Mouse (Mus musculus) ES-Bruce4 (cell line): Measurements from ENCODE around the gene Plcl1. TPM values are rescaled to one million over a fixed set of nuclear protein-coding genes. Genes with fewer than 3 reads are reported as not detected.
"Not testable (repeated sequence)": the region's sequence is repeated elsewhere in the genome, so short reads cannot be mapped to it uniquely, and the experiment has no call there.

Experiments used
- H3K27ac ChIP-seq: 2 replicates; pipeline ENCODE4 v1.5.1; 2012; ENCODE audit warnings: low read length, inconsistent platforms; ENCODE audit not compliant: insufficient read depth
- H3K27me3 ChIP-seq: 2 replicates; pipeline ENCODE4 v1.6.1; 2012; ENCODE audit warnings: mild to moderate bottlenecking, low read length, inconsistent platforms; ENCODE audit not compliant: control insufficient read depth, poor library complexity, insufficient read depth, severe bottlenecking
- H3K36me3 ChIP-seq: 2 replicates; pipeline ENCODE4 v1.6.1; 2012; ENCODE audit warnings: inconsistent platforms, mild to moderate bottlenecking, low read length, moderate library complexity; ENCODE audit not compliant: control insufficient read depth, poor library complexity, insufficient read depth, severe bottlenecking
- H3K4me1 ChIP-seq: one replicate; pipeline ENCODE4 v1.8.1; 2011; ENCODE audit warnings: low read length; ENCODE audit not compliant: control insufficient read depth, insufficient read depth
- H3K4me3 ChIP-seq: 2 replicates; pipeline ENCODE4 v1.5.1; 2011; ENCODE audit warnings: low read depth, mild to moderate bottlenecking, low read length
- H3K9ac ChIP-seq: 2 replicates; pipeline ENCODE4 v1.6.1; 2012; ENCODE audit warnings: low read depth, mild to moderate bottlenecking, inconsistent platforms; ENCODE audit not compliant: poor library complexity, severe bottlenecking
- H3K9me3 ChIP-seq: replicated peaks from 2 replicates; pipeline ENCODE4 v1.6.1; 2012; ENCODE audit warnings: mild to moderate bottlenecking, low read length, inconsistent platforms; ENCODE audit not compliant: control insufficient read depth, poor library complexity, insufficient read depth, severe bottlenecking
- CTCF ChIP-seq: IDR thresholded peaks from one replicate; pipeline ENCODE4 v1.8.1; 2011; ENCODE audit warnings: low read depth, low read length
- EP300 ChIP-seq: IDR thresholded peaks from 2 replicates; pipeline ENCODE4 v1.6.1; 2011; ENCODE audit warnings: low read depth, low read length; ENCODE audit not compliant: insufficient read depth
- POLR2A ChIP-seq: IDR thresholded peaks from one replicate; pipeline ENCODE4 v1.8.1; 2011; ENCODE audit warnings: low read length; ENCODE audit not compliant: insufficient read depth
- polyA plus RNA-seq: library from polyadenylated mRNA; stranded (reverse); fragments of >200 nt; gene quantifications from 2 replicates; pipeline ENCODE4 v1.2.4, GENCODE M21; 2011; ENCODE audit warnings: low read depth; ENCODE audit not compliant: missing spikeins, insufficient read depth, insufficient read length

Plcl1 gene
- polyA plus RNA-seq, 1 experiment = 0.52 TPM

GRCm38 (mm10) chr1:55500981-55501682, 95.4 kb downstream of the Plcl1 start:
- Histone ChIP-seq H3K4me3 (no peak overlapping the region), H3K9ac (no peak overlapping the region), H3K9me3 (no peaks in the 10 kb centered on the region), H3K27ac (no peak overlapping the region), H3K4me1 (no peaks in the 10 kb centered on the region), H3K27me3 (no peaks in the 10 kb centered on the region), H3K36me3 (no peaks in the 10 kb centered on the region)
- TF ChIP-seq EP300 = no peak
- no peak for TF ChIP-seq POLR2A
- TF ChIP-seq CTCF = no peak

GRCm38 (mm10) chr1:55505811-55506210, 100.1 kb downstream of the Plcl1 start:
- Histone ChIP-seq H3K9me3 (no peaks in the 10 kb centered on the region), H3K27me3 (no peaks in the 10 kb centered on the region), H3K4me3 (no peak overlapping the region), H3K4me1 (no peaks in the 10 kb centered on the region), H3K9ac (no peak overlapping the region), H3K36me3 (no peaks in the 10 kb centered on the region), H3K27ac (no peak overlapping the region)
- TF ChIP-seq EP300 = no peak

- Histone ChIP-seq H3K4me3 (no peak overlapping the region), H3K9ac (no peak overlapping the region), H3K27ac (no peak overlapping the region), H3K9me3 (no peaks in the 10 kb centered on the region), H3K36me3 (no peaks in the 10 kb centered on the region), H3K4me1 (no peaks in the 10 kb centered on the region), H3K27me3 (no peaks in the 10 kb centered on the region)
- TF ChIP-seq POLR2A = no peak
- TF ChIP-seq EP300 = no peak
- no peak for TF ChIP-seq CTCF
Measured at GRCm38 (mm10) chr1:55507061-55507460, 101.3 kb downstream of the Plcl1 start.

GRCm38 (mm10) chr1:55509587-55509986, 103.9 kb downstream of the Plcl1 start:
- Histone ChIP-seq H3K36me3 (no peaks in the 10 kb centered on the region), H3K27ac (no peak overlapping the region), H3K4me3 (no peak overlapping the region), H3K9me3 (no peaks in the 10 kb centered on the region), H3K4me1 (no peaks in the 10 kb centered on the region), H3K27me3 (no peaks in the 10 kb centered on the region), H3K9ac (no peak overlapping the region)
- TF ChIP-seq CTCF (no peak), EP300 (no peak), POLR2A (no peak)

- no peak overlapping the region for H3K9ac ChIP-seq
- no peaks in the 10 kb centered on the region for H3K4me1 ChIP-seq
- H3K27ac ChIP-seq = no peak overlapping the region
- TF ChIP-seq CTCF = no peak
- TF ChIP-seq EP300 = no peak
- TF ChIP-seq POLR2A = no peak
- H3K36me3 ChIP-seq = no peaks in the 10 kb centered on the region
- no peaks in the 10 kb centered on the region for H3K9me3 ChIP-seq
- no peaks in the 10 kb centered on the region for H3K27me3 ChIP-seq
- no peak overlapping the region for H3K4me3 ChIP-seq
Measured at GRCm38 (mm10) chr1:55512165-55512564, 106.4 kb downstream of the Plcl1 start.

GRCm38 (mm10) chr1:55512799-55513198, 107.1 kb downstream of the Plcl1 start:
- H3K4me1 ChIP-seq, H3K27ac ChIP-seq, H3K27me3 ChIP-seq, H3K36me3 ChIP-seq, H3K9ac ChIP-seq, H3K4me3 ChIP-seq, H3K9me3 ChIP-seq: not testable (repeated sequence)
